Mouse (Mus musculus): ENCODE results near the gene Ube2ql1. TPM values are rescaled to one million over a fixed set of nuclear protein-coding genes. Genes with fewer than 3 reads are reported as not detected.
A peak's percentile ranks its signal among the peaks of the same experiment; 100 is the strongest.

Ube2ql1 gene
- total RNA-seq, 2 experiments from 2014 or later, result 0.29 to 0.31 TPM

GRCm38 (mm10) chr13:69717860-69718598 is 21.7 kb downstream of the Ube2ql1 start:
- DNase-seq (ENCODE audit: low spot score in 2 of 2), result no peak

- no peak for DNase-seq (ENCODE audit: low spot score in 2 of 2)
These were observed 31.5 kb downstream of the Ube2ql1 start for GRCm38 (mm10) chr13:69708236-69708635.

GRCm38 (mm10) chr13:69707496-69707895 is 32.2 kb downstream of the Ube2ql1 start:
- DNase-seq (ENCODE audit: low spot score in 2 of 2), result no peak

GRCm38 (mm10) chr13:69706919-69707318 is 32.8 kb downstream of the Ube2ql1 start:
- no peak for DNase-seq (ENCODE audit: low spot score in 2 of 2)

GRCm38 (mm10) chr13:69703505-69703904 is 36.2 kb downstream of the Ube2ql1 start:
- no peak for DNase-seq (ENCODE audit: low spot score in 2 of 2)

- DNase-seq (ENCODE audit: low spot score in 2 of 2), result no peak
These were observed 38.3 kb downstream of the Ube2ql1 start for GRCm38 (mm10) chr13:69701397-69701796.

- DNase-seq (ENCODE audit: low spot score in 2 of 2), result no peak
These were observed 38.9 kb downstream of the Ube2ql1 start for GRCm38 (mm10) chr13:69700827-69701226.

GRCm38 (mm10) chr13:69696333-69696991 is 43.2 kb downstream of the Ube2ql1 start:
- DNase-seq (ENCODE audit: low spot score in 2 of 2), result peak; percentile 37 to 69

- peak in 1 of 2 experiments; percentile 25 for DNase-seq (ENCODE audit: low spot score in 2 of 2)
These were observed 48.6 kb downstream of the Ube2ql1 start for GRCm38 (mm10) chr13:69691074-69691473.

GRCm38 (mm10) chr13:69687023-69687422 is 52.7 kb downstream of the Ube2ql1 start:
- DNase-seq (ENCODE audit: low spot score in 2 of 2), result no peak

- DNase-seq (ENCODE audit: low spot score in 2 of 2), result no peak
These were observed 54.3 kb downstream of the Ube2ql1 start for GRCm38 (mm10) chr13:69685406-69685818.

GRCm38 (mm10) chr13:69673921-69674618 is 65.6 kb downstream of the Ube2ql1 start:
- DNase-seq (ENCODE audit: low spot score in 2 of 2), result no peak

- DNase-seq (ENCODE audit: low spot score in 2 of 2), result no peak
These were observed 66.3 kb downstream of the Ube2ql1 start for GRCm38 (mm10) chr13:69673197-69673920.

- no peak for DNase-seq (ENCODE audit: low spot score in 2 of 2)
These were observed 67.1 kb downstream of the Ube2ql1 start for GRCm38 (mm10) chr13:69672565-69672964.

- DNase-seq (ENCODE audit: low spot score in 2 of 2), result no peak
These were observed 67.6 kb downstream of the Ube2ql1 start for GRCm38 (mm10) chr13:69672121-69672520.

- DNase-seq (ENCODE audit: low spot score in 2 of 2), result no peak
These were observed 85.2 kb downstream of the Ube2ql1 start for GRCm38 (mm10) chr13:69654508-69654907.

Other genes starting within 250 kb of the Ube2ql1 start
- 10 to 100 TPM; 49.5 to 50.7 TPM for gene Nsun2, start 206.1 kb downstream of the Ube2ql1 start, total RNA-seq (2021)
- gene Tent4a, start 205.3 kb downstream of the Ube2ql1 start, total RNA-seq (2021), result 10 to 100 TPM; 19.0 to 21.9 TPM
- gene Srd5a1, start 128.4 kb downstream of the Ube2ql1 start, total RNA-seq (2021), result 1 to 10 TPM; 3.3 to 3.8 TPM
- 10 to 100 TPM; 36.0 to 36.4 TPM for gene Med10, start 62.5 kb upstream of the Ube2ql1 start, total RNA-seq (2021)